Mouse (Mus musculus): ENCODE measurements at regions not wholly inside any gene's neighbourhood (a gene's known extent, or its start where the extent isn't known, plus 50 kb on each side); places are given as distances from the start of the nearest gene placed in this dataset.

- DNase-seq (ENCODE audit: low read depth, low spot score): no peak
Measured at GRCm38 (mm10) chr5:12925466-12925865, 199.7 kb upstream of the Sema3a start.

- no peak for DNase-seq (ENCODE audit: low read depth, low spot score)
Measured at GRCm38 (mm10) chr5:12926289-12926688, 198.9 kb upstream of the Sema3a start.

DNA sequence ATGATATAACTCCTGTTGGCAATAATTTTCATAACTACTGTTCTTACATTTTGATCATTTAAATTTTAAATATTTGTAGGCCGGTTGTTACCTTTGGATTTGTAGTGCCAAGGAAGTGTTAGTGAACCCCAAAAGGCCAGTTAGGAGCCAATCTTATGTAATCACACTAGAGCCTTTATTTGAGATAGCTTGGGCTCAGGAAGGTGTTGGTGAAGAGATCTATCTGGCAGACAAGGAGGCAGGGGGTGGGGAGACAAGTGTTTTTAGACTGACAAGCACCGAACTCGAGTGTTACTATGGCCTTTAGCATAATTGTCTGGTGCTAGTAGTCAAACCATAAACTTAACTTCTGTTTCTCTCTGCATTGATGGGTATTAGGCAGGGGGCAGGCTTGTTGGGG is 198.0 kb upstream of the Sema3a start:
- DNase-seq (ENCODE audit: low read depth, low spot score): no peak

- DNase-seq (ENCODE audit: low read depth, low spot score): peak; percentile 27
Measured at GRCm38 (mm10) chr5:12937052-12937451, 188.2 kb upstream of the Sema3a start.

DNA sequence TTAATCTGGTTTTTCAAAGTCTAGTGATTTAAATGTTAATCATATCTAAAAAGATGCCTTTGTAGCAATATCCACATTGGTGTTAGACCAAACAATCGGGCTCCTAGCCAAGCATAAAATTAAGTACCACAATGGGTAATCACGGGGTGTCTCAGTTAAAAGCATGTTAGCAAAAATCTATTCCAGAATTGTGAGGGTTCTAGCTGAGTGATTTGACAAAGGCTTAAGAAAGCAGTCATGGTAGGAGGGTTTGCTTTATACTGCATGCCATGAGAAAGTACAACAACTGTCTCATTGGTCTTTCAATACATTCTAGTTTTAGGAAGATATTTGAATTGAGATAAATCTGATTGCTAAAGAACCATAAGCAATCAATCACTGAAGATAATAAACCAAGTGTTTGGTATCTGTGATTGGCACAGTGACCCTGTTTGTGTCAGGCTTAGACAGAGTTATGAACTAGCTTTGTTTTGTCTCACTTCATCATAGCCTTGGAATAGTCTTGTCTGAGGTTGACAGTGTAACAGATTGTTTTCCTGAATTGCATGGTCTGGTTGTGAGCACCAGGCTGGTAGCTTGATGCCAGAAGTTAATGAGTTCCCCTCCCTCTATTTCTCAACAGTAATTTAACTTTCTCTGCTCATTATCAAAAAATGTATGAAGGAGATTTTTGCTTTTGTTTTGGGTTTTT is 186.9 kb upstream of the Sema3a start:
- DNase-seq (ENCODE audit: low read depth, low spot score): no peak

- DNase-seq (ENCODE audit: low read depth, low spot score): no peak
Measured at GRCm38 (mm10) chr5:12944554-12944953, 180.7 kb upstream of the Sema3a start.

- no peak for DNase-seq (ENCODE audit: low read depth, low spot score)
Measured at GRCm38 (mm10) chr5:12948472-12948871, 176.7 kb upstream of the Sema3a start.

- no peak for DNase-seq (ENCODE audit: low read depth, low spot score)
Measured at GRCm38 (mm10) chr5:12970987-12971386, 154.2 kb upstream of the Sema3a start.

- no peak for DNase-seq (ENCODE audit: low read depth, low spot score)
Measured at GRCm38 (mm10) chr5:12973701-12974100, 151.5 kb upstream of the Sema3a start.

DNA sequence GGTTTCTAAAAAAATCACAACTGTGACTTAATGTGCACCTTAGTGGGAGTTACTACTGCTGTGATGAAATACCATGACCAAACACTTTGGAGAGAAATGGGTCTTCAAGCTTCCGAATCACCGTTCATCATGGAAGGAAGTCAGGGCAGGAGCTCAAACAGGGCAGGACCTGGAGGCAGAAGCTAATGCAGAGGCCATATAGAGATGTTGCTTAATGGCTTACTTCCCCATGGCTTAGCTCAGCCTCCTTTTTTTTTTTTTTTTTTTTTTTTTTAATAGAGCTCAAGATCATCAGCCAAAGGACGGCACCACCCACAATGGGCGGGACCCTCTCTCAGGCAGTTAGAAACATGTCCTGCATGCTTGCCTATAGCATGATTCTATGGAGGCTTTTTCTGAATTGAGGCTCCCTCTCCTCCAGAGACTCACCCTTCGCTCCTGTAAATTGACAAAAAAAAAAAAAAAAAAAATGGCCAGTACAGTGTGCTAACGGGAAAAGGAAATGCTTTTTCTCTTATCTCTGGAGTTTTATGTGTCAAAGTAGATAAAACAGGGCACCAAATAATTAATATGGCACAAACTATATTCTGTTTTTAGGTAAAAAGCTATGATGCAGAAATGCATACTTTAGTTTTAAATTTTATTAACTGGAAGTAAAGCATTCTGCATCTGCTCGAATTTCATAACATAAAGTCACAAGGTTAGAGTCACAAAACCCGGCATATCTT is 149.0 kb upstream of the Sema3a start:
- no peak for DNase-seq (ENCODE audit: low read depth, low spot score)

GRCm38 (mm10) chr5:12977875-12978274 is 147.3 kb upstream of the Sema3a start:
- no peak for DNase-seq (ENCODE audit: low read depth, low spot score)

GRCm38 (mm10) chr5:12993826-12994225 is 131.4 kb upstream of the Sema3a start:
- DNase-seq (ENCODE audit: low read depth, low spot score): no peak

GRCm38 (mm10) chr5:12997440-12997839 is 127.8 kb upstream of the Sema3a start:
- no peak for DNase-seq (ENCODE audit: low read depth, low spot score)

- peak; percentile 61 for DNase-seq (ENCODE audit: low read depth, low spot score)
Measured at GRCm38 (mm10) chr5:13007132-13007531, 118.1 kb upstream of the Sema3a start.

GRCm38 (mm10) chr5:13022270-13022669 is 102.9 kb upstream of the Sema3a start:
- DNase-seq (ENCODE audit: low read depth, low spot score): no peak

GRCm38 (mm10) chr5:13033332-13033731 is 91.9 kb upstream of the Sema3a start:
- DNase-seq (ENCODE audit: low read depth, low spot score): peak; percentile 47

- DNase-seq (ENCODE audit: low read depth, low spot score): peak; percentile 59
Measured at GRCm38 (mm10) chr5:13036127-13036526, 89.1 kb upstream of the Sema3a start.

- DNase-seq (ENCODE audit: low read depth, low spot score): peak; percentile 78
Measured at GRCm38 (mm10) chr5:13058883-13059423, 66.3 kb upstream of the Sema3a start.

DNA sequence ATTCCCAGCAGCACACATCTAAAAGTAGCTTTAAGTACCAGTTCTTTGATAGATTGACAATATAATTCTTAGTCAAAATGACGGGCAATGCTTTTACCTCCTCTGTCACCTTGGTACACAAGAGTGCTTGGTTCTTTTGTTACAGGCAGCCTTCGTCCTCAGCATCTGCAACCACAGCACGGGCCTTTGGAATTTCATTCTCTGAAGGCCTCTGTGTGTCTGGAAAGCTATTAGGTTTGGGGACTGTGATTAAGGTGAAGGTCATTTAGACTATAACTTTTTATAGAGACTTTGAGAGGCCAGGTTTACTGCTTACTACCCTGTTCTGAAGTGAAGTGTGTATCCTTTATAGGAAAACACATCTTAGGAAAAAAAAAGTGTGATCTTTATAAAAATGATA is 58.3 kb upstream of the Sema3a start:
- DNase-seq (ENCODE audit: low read depth, low spot score): peak; percentile 69

Data from forelimb bud, embryonic 11.5 days (tissue).